Mouse (Mus musculus): ENCODE results near the gene Olfr571. TPM values are rescaled to one million over a fixed set of nuclear protein-coding genes. Genes with fewer than 3 reads are reported as not detected.

The Olfr571 gene
- total RNA-seq, 2 experiments from 2014 or later, result not detected

Other genes starting within 250 kb of the Olfr571 start
- gene Trim68, start 230.2 kb downstream of the Olfr571 start, total RNA-seq (2015; ENCODE audit: low replicate concordance), result 9.6 TPM in 1 of 2 replicates, not detected in the other
- 0.08 and 2.1 TPM in 2 replicates for gene Trim68, start 230.2 kb downstream of the Olfr571 start, total RNA-seq (2017; ENCODE audit: low replicate concordance)
- not detected in 2 replicates for gene Olfr557, start 221.6 kb downstream of the Olfr571 start, total RNA-seq (2015; ENCODE audit: low replicate concordance)
- not detected in 2 replicates for gene Olfr557, start 221.6 kb downstream of the Olfr571 start, total RNA-seq (2017; ENCODE audit: low replicate concordance)
- not detected in 2 replicates for gene Olfr558, start 215.3 kb downstream of the Olfr571 start, total RNA-seq (2015; ENCODE audit: low replicate concordance)
- gene Olfr558, start 215.3 kb downstream of the Olfr571 start, total RNA-seq (2017; ENCODE audit: low replicate concordance), result not detected in 2 replicates
- gene Olfr33, start 198.5 kb downstream of the Olfr571 start, total RNA-seq (2015; ENCODE audit: low replicate concordance), result not detected in 2 replicates
- not detected in 2 replicates for gene Olfr33, start 198.5 kb downstream of the Olfr571 start, total RNA-seq (2017; ENCODE audit: low replicate concordance)
- gene Olfr559, start 190.0 kb downstream of the Olfr571 start, total RNA-seq (2015; ENCODE audit: low replicate concordance), result not detected in 2 replicates
- not detected in 2 replicates for gene Olfr559, start 190.0 kb downstream of the Olfr571 start, total RNA-seq (2017; ENCODE audit: low replicate concordance)
- gene Olfr560, start 158.2 kb downstream of the Olfr571 start, total RNA-seq (2015; ENCODE audit: low replicate concordance), result not detected in 2 replicates
- not detected in 2 replicates for gene Olfr560, start 158.2 kb downstream of the Olfr571 start, total RNA-seq (2017; ENCODE audit: low replicate concordance)
- not detected in 2 replicates for gene Olfr78, start 158.1 kb downstream of the Olfr571 start, total RNA-seq (2015; ENCODE audit: low replicate concordance)
- gene Olfr78, start 158.1 kb downstream of the Olfr571 start, total RNA-seq (2017; ENCODE audit: low replicate concordance), result not detected in 2 replicates
- not detected in 2 replicates for gene Olfr561, start 146.3 kb downstream of the Olfr571 start, total RNA-seq (2015; ENCODE audit: low replicate concordance)
- gene Olfr561, start 146.3 kb downstream of the Olfr571 start, total RNA-seq (2017; ENCODE audit: low replicate concordance), result not detected in 2 replicates
- not detected in 2 replicates for gene Olfr564, start 114.1 kb downstream of the Olfr571 start, total RNA-seq (2015; ENCODE audit: low replicate concordance)
- not detected in 2 replicates for gene Olfr564, start 114.1 kb downstream of the Olfr571 start, total RNA-seq (2017; ENCODE audit: low replicate concordance)
- not detected in 2 replicates for gene Olfr566, start 58.8 kb downstream of the Olfr571 start, total RNA-seq (2015; ENCODE audit: low replicate concordance)
- gene Olfr566, start 58.8 kb downstream of the Olfr571 start, total RNA-seq (2017; ENCODE audit: low replicate concordance), result not detected in 2 replicates
- gene Olfr568, start 40.4 kb downstream of the Olfr571 start, total RNA-seq (2015; ENCODE audit: low replicate concordance), result not detected in 2 replicates
- gene Olfr568, start 40.4 kb downstream of the Olfr571 start, total RNA-seq (2017; ENCODE audit: low replicate concordance), result not detected in 2 replicates
- gene Olfr569, start 26.7 kb downstream of the Olfr571 start, total RNA-seq (2015; ENCODE audit: low replicate concordance), result not detected in 2 replicates
- not detected in 2 replicates for gene Olfr569, start 26.7 kb downstream of the Olfr571 start, total RNA-seq (2017; ENCODE audit: low replicate concordance)
- not detected in 2 replicates for gene Olfr570, start 23.0 kb downstream of the Olfr571 start, total RNA-seq (2015; ENCODE audit: low replicate concordance)
- not detected in 2 replicates for gene Olfr570, start 23.0 kb downstream of the Olfr571 start, total RNA-seq (2017; ENCODE audit: low replicate concordance)
- not detected in 2 replicates for gene Olfr572, start 6.9 kb upstream of the Olfr571 start, total RNA-seq (2015; ENCODE audit: low replicate concordance)
- not detected in 2 replicates for gene Olfr572, start 6.9 kb upstream of the Olfr571 start, total RNA-seq (2017; ENCODE audit: low replicate concordance)
- gene Olfr573-ps1, start 25.0 kb upstream of the Olfr571 start, total RNA-seq (2015; ENCODE audit: low replicate concordance), result not detected in 2 replicates
- gene Olfr573-ps1, start 25.0 kb upstream of the Olfr571 start, total RNA-seq (2017; ENCODE audit: low replicate concordance), result not detected in 2 replicates
- gene Olfr574, start 30.9 kb upstream of the Olfr571 start, total RNA-seq (2015; ENCODE audit: low replicate concordance), result not detected in 2 replicates
- gene Olfr574, start 30.9 kb upstream of the Olfr571 start, total RNA-seq (2017; ENCODE audit: low replicate concordance), result not detected in 2 replicates
- gene Olfr575, start 41.2 kb upstream of the Olfr571 start, total RNA-seq (2015; ENCODE audit: low replicate concordance), result not detected in 2 replicates
- not detected in 2 replicates for gene Olfr575, start 41.2 kb upstream of the Olfr571 start, total RNA-seq (2017; ENCODE audit: low replicate concordance)
- not detected in 2 replicates for gene Olfr576, start 45.1 kb upstream of the Olfr571 start, total RNA-seq (2015; ENCODE audit: low replicate concordance)
- not detected in 2 replicates for gene Olfr576, start 45.1 kb upstream of the Olfr571 start, total RNA-seq (2017; ENCODE audit: low replicate concordance)
- gene Olfr577, start 58.4 kb upstream of the Olfr571 start, total RNA-seq (2015; ENCODE audit: low replicate concordance), result not detected in 2 replicates
- not detected in 2 replicates for gene Olfr577, start 58.4 kb upstream of the Olfr571 start, total RNA-seq (2017; ENCODE audit: low replicate concordance)
- gene Olfr578, start 71.8 kb upstream of the Olfr571 start, total RNA-seq (2015; ENCODE audit: low replicate concordance), result not detected in 2 replicates
- gene Olfr578, start 71.8 kb upstream of the Olfr571 start, total RNA-seq (2017; ENCODE audit: low replicate concordance), result not detected in 2 replicates
- not detected in 2 replicates for gene Olfr582, start 120.5 kb upstream of the Olfr571 start, total RNA-seq (2015; ENCODE audit: low replicate concordance)
- not detected in 2 replicates for gene Olfr582, start 120.5 kb upstream of the Olfr571 start, total RNA-seq (2017; ENCODE audit: low replicate concordance)
- not detected in 2 replicates for gene Olfr583, start 133.8 kb upstream of the Olfr571 start, total RNA-seq (2015; ENCODE audit: low replicate concordance)
- not detected in 2 replicates for gene Olfr583, start 133.8 kb upstream of the Olfr571 start, total RNA-seq (2017; ENCODE audit: low replicate concordance)
- gene Olfr584, start 164.3 kb upstream of the Olfr571 start, total RNA-seq (2015; ENCODE audit: low replicate concordance), result not detected in 2 replicates
- gene Olfr584, start 164.3 kb upstream of the Olfr571 start, total RNA-seq (2017; ENCODE audit: low replicate concordance), result not detected in 2 replicates
- not detected in 2 replicates for gene Olfr585, start 180.2 kb upstream of the Olfr571 start, total RNA-seq (2015; ENCODE audit: low replicate concordance)
- gene Olfr585, start 180.2 kb upstream of the Olfr571 start, total RNA-seq (2017; ENCODE audit: low replicate concordance), result not detected in 2 replicates
- gene Olfr586, start 208.1 kb upstream of the Olfr571 start, total RNA-seq (2015; ENCODE audit: low replicate concordance), result not detected in 2 replicates
- not detected in 2 replicates for gene Olfr586, start 208.1 kb upstream of the Olfr571 start, total RNA-seq (2017; ENCODE audit: low replicate concordance)
- gene Olfr588-ps1, start 223.3 kb upstream of the Olfr571 start, total RNA-seq (2015; ENCODE audit: low replicate concordance), result not detected in 2 replicates
- gene Olfr588-ps1, start 223.3 kb upstream of the Olfr571 start, total RNA-seq (2017; ENCODE audit: low replicate concordance), result 0.39 TPM in 1 of 2 replicates, not detected in the other
- gene Olfr589, start 238.8 kb upstream of the Olfr571 start, total RNA-seq (2015; ENCODE audit: low replicate concordance), result not detected in 2 replicates
- not detected in 2 replicates for gene Olfr589, start 238.8 kb upstream of the Olfr571 start, total RNA-seq (2017; ENCODE audit: low replicate concordance)

Data from erythroid progenitor cell, adult 5-6 weeks (primary cell).